Mouse (Mus musculus) lung, postnatal 0 days (tissue): Measurements from ENCODE around the gene Abhd2.

Source experiments
- CTCF ChIP-seq: IDR thresholded peaks from 2 replicates; pipeline ENCODE4 v1.5.1; 2016; ENCODE audit warnings: antibody characterized with exemption, mild to moderate bottlenecking
- EP300 ChIP-seq: IDR thresholded peaks from 2 replicates; pipeline ENCODE4 v1.6.1; 2016; ENCODE audit warnings: antibody characterized with exemption, mild to moderate bottlenecking, control low read depth

GRCm38 (mm10) chr7:79256716-79257115 is 16.3 kb upstream of the Abhd2 start:
- TF ChIP-seq CTCF: no peak
- TF ChIP-seq EP300: no peak
